Mouse (Mus musculus) MEL (cell line): ENCODE results near the gene Tmem132d. TPM values are rescaled to one million over a fixed set of nuclear protein-coding genes. Genes with fewer than 3 reads are reported as not detected.

ENCODE experiments used
- DNase-seq: peaks from one replicate; pipeline ENCODE4 v3.0.0; 2011; ENCODE audit warnings: low read depth, low spot score
- H3K27ac ChIP-seq: 2 replicates; pipeline ENCODE4 v1.5.1; 2012; ENCODE audit warnings: low read depth, mild to moderate bottlenecking, control low read depth, low read length, moderate library complexity; ENCODE audit not compliant: control insufficient read depth
- H3K27me3 ChIP-seq, 2 experiments: fragments of 150-350 bp in 1 of 2; sonication (generic) in 1 of 2; 2 replicates each; pipeline ENCODE4 v1.6.1; 2012; ENCODE audit warnings: low read length in 2 of 2, mild to moderate bottlenecking in 2 of 2, improper control_type of control experiment in 1 of 2, moderate library complexity in 1 of 2; ENCODE audit not compliant: insufficient read depth in 2 of 2, control insufficient read depth in 1 of 2
- H3K36me3 ChIP-seq, 2 experiments: 2 replicates each; pipeline ENCODE4 v1.6.1; 2012 to 2014; ENCODE audit warnings: low read length in 2 of 2, improper control_type of control experiment in 1 of 2, inconsistent platforms in 1 of 2, mild to moderate bottlenecking in 1 of 2; ENCODE audit not compliant: insufficient read depth in 2 of 2, control insufficient read depth in 1 of 2
- H3K4me1 ChIP-seq, 2 experiments: fragments of 150-350 bp in 1 of 2; sonication (generic) in 1 of 2; 2 replicates each; pipeline ENCODE4 v1.6.1; 2012; ENCODE audit warnings: low read length in 2 of 2, improper control_type of control experiment in 1 of 2, mild to moderate bottlenecking in 1 of 2; ENCODE audit not compliant: insufficient read depth in 2 of 2, control insufficient read depth in 1 of 2
- H3K4me3 ChIP-seq, 2 experiments: fragments of 150-350 bp in 1 of 2; sonication (generic) in 1 of 2; 2 replicates each; pipeline ENCODE4 v1.5.1; 2012; ENCODE audit warnings: low read depth in 2 of 2, low read length in 2 of 2, mild to moderate bottlenecking in 2 of 2, moderate library complexity in 2 of 2, control low read depth in 1 of 2, improper control_type of control experiment in 1 of 2; ENCODE audit not compliant: control insufficient read depth in 1 of 2, insufficient read depth in 1 of 2
- H3K79me2 ChIP-seq: 2 replicates; pipeline ENCODE4 v1.6.1; 2012; ENCODE audit warnings: mild to moderate bottlenecking, low read length, moderate library complexity; ENCODE audit not compliant: control insufficient read depth, poor library complexity, insufficient read depth
- H3K9ac ChIP-seq: 2 replicates; pipeline ENCODE4 v1.6.1; 2012; ENCODE audit warnings: low read depth, mild to moderate bottlenecking, control low read depth, low read length, moderate library complexity; ENCODE audit not compliant: control insufficient read depth, poor library complexity, severe bottlenecking
- H3K9me3 ChIP-seq: fragments of 150-350 bp; sonication (generic); replicated peaks from 2 replicates; pipeline ENCODE4 v1.6.1; 2012; ENCODE audit warnings: mild to moderate bottlenecking, low read length, improper control_type of control experiment, moderate library complexity; ENCODE audit not compliant: insufficient read depth
- BHLHE40 ChIP-seq: IDR thresholded peaks from 2 replicates; pipeline ENCODE4 v1.6.1; 2012; ENCODE audit warnings: low read depth, mild to moderate bottlenecking, inconsistent platforms, low read length, improper control_type of control experiment, borderline replicate concordance
- CHD2 ChIP-seq: IDR thresholded peaks from 2 replicates; pipeline ENCODE4 v1.6.1; 2011; ENCODE audit warnings: low read length, improper control_type of control experiment
- CTCF ChIP-seq, 3 experiments: IDR thresholded peaks in 2 of 3; conservative IDR thresholded peaks in 1 of 3; 2 replicates each; pipeline ENCODE4 v1.5.1; 2011 to 2012; ENCODE audit warnings: low read length in 3 of 3, low read depth in 2 of 3, mild to moderate bottlenecking in 2 of 3, improper control_type of control experiment in 1 of 3, inconsistent platforms in 1 of 3, mixed read lengths in 1 of 3, moderate library complexity in 1 of 3; ENCODE audit not compliant: control insufficient read depth in 1 of 3, insufficient read depth in 1 of 3, poor library complexity in 1 of 3, severe bottlenecking in 1 of 3
- ELF1 ChIP-seq: IDR thresholded peaks from 2 replicates; pipeline ENCODE4 v1.6.1; 2014; ENCODE audit warnings: low read depth, mild to moderate bottlenecking, inconsistent platforms, low read length, improper control_type of control experiment, moderate library complexity
- HCFC1 ChIP-seq: IDR thresholded peaks from 2 replicates; pipeline ENCODE4 v1.6.1; 2012; ENCODE audit warnings: low read depth, mild to moderate bottlenecking, inconsistent platforms, low read length, improper control_type of control experiment, moderate library complexity
- KAT2A ChIP-seq: conservative IDR thresholded peaks from 2 replicates; pipeline ENCODE4 v1.6.1; 2012; ENCODE audit warnings: low read depth, low read length, improper control_type of control experiment, inconsistent platforms
- MAFK ChIP-seq: IDR thresholded peaks from 2 replicates; pipeline ENCODE4 v1.6.1; 2011; ENCODE audit warnings: low read depth, mild to moderate bottlenecking, low read length, improper control_type of control experiment, borderline replicate concordance
- MAX ChIP-seq: IDR thresholded peaks from 2 replicates; pipeline ENCODE4 v1.6.1; 2011; ENCODE audit warnings: low read length, improper control_type of control experiment
- MEF2A ChIP-seq: IDR thresholded peaks from 2 replicates; pipeline ENCODE4 v1.6.1; 2014; ENCODE audit warnings: low read depth, mild to moderate bottlenecking, inconsistent platforms, low read length, improper control_type of control experiment; ENCODE audit not compliant: poor library complexity, insufficient replicate concordance, severe bottlenecking; ENCODE audit errors: extremely low read depth
- POLR2AphosphoS2 ChIP-seq: IDR thresholded peaks from 2 replicates; pipeline ENCODE4 v1.6.1; 2011; ENCODE audit warnings: low read length, improper control_type of control experiment
- TCF12 ChIP-seq: IDR thresholded peaks from 2 replicates; pipeline ENCODE4 v1.6.1; 2014; ENCODE audit warnings: low read depth, mild to moderate bottlenecking, inconsistent platforms, low read length, improper control_type of control experiment, moderate library complexity
- USF2 ChIP-seq, 2 experiments: IDR thresholded peaks; 2 replicates each; pipeline ENCODE4 v1.6.1; 2011 to 2012; ENCODE audit warnings: improper control_type of control experiment in 2 of 2, low read length in 2 of 2, borderline replicate concordance in 1 of 2, inconsistent platforms in 1 of 2, low read depth in 1 of 2, mild to moderate bottlenecking in 1 of 2; ENCODE audit not compliant: insufficient read depth in 1 of 2
- polyA plus RNA-seq, 2 experiments: library from polyadenylated mRNA; stranded (reverse) in 1 of 2; unstranded in 1 of 2; fragments of >175 nt in 1 of 2; fragments of >200 nt in 1 of 2; gene quantifications; 2 replicates each; pipeline versions ENCODE4 v1.2.1 to v1.2.4; 2012; ENCODE audit warnings: low replicate concordance in 2 of 2, low read depth in 1 of 2; ENCODE audit not compliant: insufficient read length in 2 of 2, insufficient read depth in 1 of 2, missing spikeins in 1 of 2
- total RNA-seq: library from RNA; depleted of rRNA; stranded (reverse); fragments of 300-350 nt; gene quantifications from 2 replicates; pipeline ENCODE4 v1.2.3, GENCODE M21; 2012

The Tmem132d gene
- total and polyA plus RNA-seq, 3 experiments = not detected

GRCm38 (mm10) chr5:128191710-128192109 is 241.2 kb downstream of the Tmem132d start:
- Histone ChIP-seq H3K79me2 (no peaks in the 10 kb centered on the region), H3K9me3 (no peaks in the 10 kb centered on the region), H3K9ac (no peak overlapping the region), H3K4me3 (no peak overlapping the region), H3K27me3 (no peaks in the 10 kb centered on the region), H3K36me3 (no peaks in the 10 kb centered on the region), H3K27ac (no peak overlapping the region), H3K4me1 (no peaks in the 10 kb centered on the region)
- TF ChIP-seq HCFC1 (no peak), BHLHE40 (no peak), MEF2A (no peak), CHD2 (no peak), MAX (no peak)
- no peak for DNase-seq

GRCm38 (mm10) chr5:128190243-128190820 is 242.5 kb downstream of the Tmem132d start:
- Histone ChIP-seq H3K36me3 (no peaks in the 10 kb centered on the region), H3K27ac (no peak overlapping the region), H3K9me3 (no peaks in the 10 kb centered on the region), H3K27me3 (no peaks in the 10 kb centered on the region), H3K79me2 (no peaks in the 10 kb centered on the region), H3K4me1 (no peaks in the 10 kb centered on the region), H3K4me3 (no peak overlapping the region), H3K9ac (no peak overlapping the region)
- no peak for DNase-seq
- TF ChIP-seq TCF12 = no peak
- no peak for TF ChIP-seq KAT2A
- no peak for TF ChIP-seq BHLHE40
- no peak for TF ChIP-seq HCFC1
- TF ChIP-seq MEF2A = no peak
- no peak for TF ChIP-seq POLR2AphosphoS2
- no peak for TF ChIP-seq ELF1

- Histone ChIP-seq H3K79me2 (no peaks in the 10 kb centered on the region), H3K9me3 (no peaks in the 10 kb centered on the region), H3K36me3 (no peaks in the 10 kb centered on the region), H3K4me3 (no peak overlapping the region), H3K27me3 (no peaks in the 10 kb centered on the region), H3K9ac (no peak overlapping the region), H3K27ac (no peak overlapping the region), H3K4me1 (no peaks in the 10 kb centered on the region)
- TF ChIP-seq USF2 (IDR thresholded peaks at IDR 0.05; ENCODE audit: borderline replicate concordance in 1 of 2, insufficient read depth in 1 of 2, low read depth in 1 of 2, low read length in 2 of 2) (no peak), CTCF (IDR thresholded peaks at IDR 0.05 in 2 of 3, conservative IDR thresholded peaks at IDR 0.05 in 1 of 3; ENCODE audit: control insufficient read depth in 1 of 3, insufficient read depth in 1 of 3, low read depth in 2 of 3, low read length in 3 of 3, poor library complexity in 1 of 3, severe bottlenecking in 1 of 3) (no peak), MAFK (peak; percentile 64), CHD2 (no peak)
- DNase-seq = no peak
Observed at GRCm38 (mm10) chr5:128176234-128176633, 256.6 kb downstream of the Tmem132d start.
